Mouse (Mus musculus) lung, adult 2 months (tissue): ENCODE results near the gene Mrgpra4. TPM values are rescaled to one million over a fixed set of nuclear protein-coding genes. Genes with fewer than 3 reads are reported as not detected.

Experiments
- DNase-seq: peaks from one replicate; pipeline ENCODE4 v3.0.0; 2022
- H3K4me1 ChIP-seq: fragments of 200-500 bp; 2 replicates; pipeline ENCODE4 v1.6.1; 2011; ENCODE audit warnings: low read length; ENCODE audit not compliant: control insufficient read depth, insufficient read depth
- H3K4me3 ChIP-seq: fragments of 200-500 bp; replicated peaks from 2 replicates; pipeline ENCODE3; 2011; ENCODE audit warnings: low read depth, mild to moderate bottlenecking, control low read depth, low read length; ENCODE audit errors: extremely low read depth
- CTCF ChIP-seq: fragments of 200-500 bp; IDR thresholded peaks from 2 replicates; pipeline ENCODE4 v1.5.1; 2011; ENCODE audit warnings: mild to moderate bottlenecking, low read length, control low read depth; ENCODE audit not compliant: insufficient read depth
- POLR2A ChIP-seq: fragments of 200-500 bp; IDR thresholded peaks from 2 replicates; pipeline ENCODE4 v1.6.1; 2011; ENCODE audit warnings: low read depth, mild to moderate bottlenecking, control low read depth, low read length, borderline replicate concordance; ENCODE audit errors: extremely low read depth
- WGBS: fragments of 180-500 bp; shearing (Covaris S2); methylation state at CpG from one replicate; pipeline ENCODE4 v1.1.7; 2018; 5-methylcytosine and 5-hydroxymethylcytosine counted together
- polyA plus RNA-seq: library from polyadenylated mRNA; depleted of rRNA; stranded (reverse); fragments of >200 nt; gene quantifications from 2 replicates; pipeline ENCODE4 v1.2.3, GENCODE M21; 2012; rRNA removed

Mrgpra4 gene
- polyA plus RNA-seq: not detected in 2 replicates

DNA sequence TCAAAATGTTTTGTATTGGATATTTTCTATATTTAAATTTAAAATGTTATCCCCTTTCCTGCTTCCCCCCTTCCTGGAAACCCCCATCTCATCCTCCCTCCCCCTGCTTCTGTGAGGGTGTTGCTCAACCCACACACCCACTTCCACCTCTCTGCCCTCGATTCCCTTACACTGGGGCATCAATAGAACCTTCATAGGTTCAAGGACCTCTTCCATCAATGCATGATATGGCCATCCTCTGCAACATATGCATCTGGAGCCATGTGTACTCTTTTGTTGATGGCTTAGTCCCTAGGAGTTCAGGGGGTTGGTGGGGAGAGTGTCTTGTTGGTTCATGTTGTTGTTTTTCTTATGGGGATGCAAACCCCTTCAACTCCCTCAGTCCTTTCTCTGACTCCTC lies at the start of gene Mrgpra4:
Gene Mrgpra4, minus strand, starts transcription at position 101 of the 400 bp plus-strand sequence.
- Histone ChIP-seq H3K4me1 (no peaks in the 10 kb centered on the region), H3K4me3 (no peak within 1 kb of the TSS)
- 62% methylated on average over 1 of the region's 1 CpGs for WGBS
- no peak for DNase-seq
- TF ChIP-seq CTCF (no peak), POLR2A (no peak)

DNA sequence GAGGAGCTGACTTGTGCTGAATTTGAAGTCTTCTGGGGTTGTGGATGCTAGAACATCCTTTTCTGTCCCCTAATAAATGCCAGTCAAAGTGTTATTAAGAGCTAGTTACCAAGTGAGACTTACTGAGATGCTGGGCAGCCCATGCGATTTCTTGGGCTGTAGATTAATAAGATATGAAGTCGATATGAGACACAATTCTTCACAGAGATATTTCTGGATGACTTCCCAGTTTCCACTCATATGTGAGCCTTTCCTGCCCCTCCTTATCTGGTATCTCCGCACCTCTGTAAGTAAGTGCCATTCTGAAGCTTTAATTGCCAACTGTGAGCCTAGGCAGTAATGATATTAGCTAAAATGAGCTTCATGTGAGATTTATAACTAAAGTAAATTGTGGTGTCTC lies 45.6 kb upstream of the Mrgpra4 start, which contains the start of gene Mrgprx1:
Gene Mrgprx1, minus strand, starts transcription at position 101 of the 400 bp plus-strand sequence.
- TF ChIP-seq POLR2A (no peak), CTCF (no peak)

DNA sequence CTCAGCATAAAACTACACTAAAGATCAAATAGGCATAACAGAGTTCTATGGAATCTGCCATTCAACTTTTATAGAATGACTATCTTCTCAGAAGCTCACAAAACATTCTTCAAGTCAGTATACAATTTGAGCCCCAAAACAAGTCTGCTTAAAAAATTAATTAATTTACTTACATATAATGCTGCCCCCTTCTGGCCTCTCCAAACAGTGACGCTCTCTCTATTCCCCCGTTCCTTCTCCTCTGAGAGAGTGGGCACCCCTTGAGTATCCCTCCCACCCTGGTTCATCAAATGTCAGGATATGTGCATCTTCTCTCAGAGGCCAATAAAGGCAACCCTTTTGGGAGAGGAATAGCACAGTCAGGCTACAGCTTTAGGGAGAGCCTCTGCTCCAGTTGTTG lies 36.0 kb upstream of the Mrgpra4 start:
- TF ChIP-seq CTCF: no peak
- TF ChIP-seq POLR2A: no peak
- 49% methylated on average over 2 of the region's 2 CpGs for WGBS
- DNase-seq: no peak
- H3K4me3 ChIP-seq: no peak overlapping the region
- H3K4me1 ChIP-seq: no peaks in the 10 kb centered on the region

More for the DNA sequence above, 45.6 kb upstream of the Mrgpra4 start, which contains the start of gene Mrgprx1:
- no peak for DNase-seq
- H3K4me3 ChIP-seq: no peak within 1 kb of the TSS
- 68% methylated on average over 3 of the region's 3 CpGs for WGBS
- no peaks in the 10 kb centered on the region for H3K4me1 ChIP-seq

DNA sequence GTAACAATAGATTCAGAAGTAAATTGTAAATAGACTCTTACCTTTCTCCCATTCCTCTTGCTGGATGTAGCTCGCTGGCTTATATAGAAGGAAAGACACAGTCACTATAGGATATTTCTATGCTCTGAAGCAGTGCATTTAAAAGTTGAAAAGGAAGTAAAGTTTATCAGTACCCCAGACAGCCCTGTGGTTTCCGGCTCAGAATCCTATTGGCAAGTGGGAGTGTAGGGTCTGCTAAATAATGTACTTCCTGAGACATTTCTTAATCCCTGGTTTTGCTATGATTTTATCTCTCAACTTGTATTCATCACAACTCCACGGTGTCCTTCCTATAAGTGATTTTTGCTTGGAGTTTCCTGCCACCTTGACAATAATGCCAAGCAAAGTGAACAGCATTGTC lies 13.8 kb upstream of the Mrgpra4 start:
- H3K4me3 ChIP-seq: no peak overlapping the region
- DNase-seq: no peak
- no peaks in the 10 kb centered on the region for H3K4me1 ChIP-seq
- 55% methylated on average over 3 of the region's 3 CpGs for WGBS
- TF ChIP-seq POLR2A (no peak), CTCF (no peak)

DNA sequence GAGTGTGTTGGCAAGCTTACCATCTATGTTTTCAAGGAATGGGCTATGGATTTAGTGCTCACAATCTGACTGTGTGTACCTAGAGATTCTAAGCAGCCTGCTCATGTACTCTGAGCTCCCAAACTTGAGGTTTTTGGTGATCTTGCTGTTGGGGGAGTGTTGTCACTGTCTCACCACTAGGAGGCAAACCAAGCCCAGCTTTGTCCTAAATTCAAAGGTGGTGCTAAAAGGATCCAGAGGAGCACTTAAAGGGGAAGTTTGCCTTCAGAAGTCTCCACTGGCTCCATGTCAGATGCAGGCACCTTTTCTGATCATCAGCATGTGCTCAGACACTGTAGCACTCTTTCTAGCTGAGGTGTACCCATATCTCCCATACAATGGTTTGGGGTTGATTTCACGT lies 4.9 kb upstream of the Mrgpra4 start:
- H3K4me3 ChIP-seq: no peak overlapping the region
- TF ChIP-seq POLR2A (no peak), CTCF (no peak)
- DNase-seq: no peak
- 55% methylated on average over 1 of the region's 1 CpGs for WGBS
- H3K4me1 ChIP-seq: no peaks in the 10 kb centered on the region

Other genes starting within 250 kb of the Mrgpra4 start
- not detected in 2 replicates for gene Mrgprx1, start 45.5 kb upstream of the Mrgpra4 start, polyA plus RNA-seq
- not detected in 2 replicates for gene Mrgprb5, start 186.9 kb upstream of the Mrgpra4 start, polyA plus RNA-seq
- not detected in 2 replicates for gene Mrgprb4, start 217.2 kb upstream of the Mrgpra4 start, polyA plus RNA-seq